Mouse (Mus musculus) ovary, postnatal 36 days (tissue): ENCODE results near the gene Fscn3.

Experiments used
- DNase-seq: peaks from one replicate; pipeline ENCODE4 v3.0.0; 2022; ENCODE audit warnings: low spot score, mixed read lengths

The Fscn3 gene

GRCm38 (mm10) chr6:28427096-28427839 is at the start of gene Fscn3:
Gene Fscn3, plus strand, starts transcription at chr6:28427789.
- DNase-seq = no peak

GRCm38 (mm10) chr6:28381983-28382382 is 45.6 kb upstream of the Fscn3 start:
- no peak for DNase-seq

GRCm38 (mm10) chr6:28385169-28385568 is 42.4 kb upstream of the Fscn3 start:
- no peak for DNase-seq

- no peak for DNase-seq
Observed at GRCm38 (mm10) chr6:28389038-28389437, 38.6 kb upstream of the Fscn3 start.

- no peak for DNase-seq
Observed at GRCm38 (mm10) chr6:28396051-28396852, 31.3 kb upstream of the Fscn3 start.

GRCm38 (mm10) chr6:28396853-28397457 is 30.6 kb upstream of the Fscn3 start:
- DNase-seq = no peak

GRCm38 (mm10) chr6:28397681-28398203 is 29.8 kb upstream of the Fscn3 start, which contains the start of gene Zfp800:
Gene Zfp800, minus strand, starts transcription at chr6:28398005.
- peak; percentile 18 for DNase-seq

- DNase-seq = no peak
Observed at GRCm38 (mm10) chr6:28398726-28399125, 28.9 kb upstream of the Fscn3 start.

- no peak for DNase-seq
Observed at GRCm38 (mm10) chr6:28399791-28400190, 27.8 kb upstream of the Fscn3 start.

GRCm38 (mm10) chr6:28410053-28410452 is 17.5 kb upstream of the Fscn3 start:
- no peak for DNase-seq

GRCm38 (mm10) chr6:28411236-28411635 is 16.4 kb upstream of the Fscn3 start:
- no peak for DNase-seq

- no peak for DNase-seq
Observed at GRCm38 (mm10) chr6:28416981-28417380, 10.6 kb upstream of the Fscn3 start.

- DNase-seq = peak; percentile 83
Observed at GRCm38 (mm10) chr6:28418449-28418848, 9.1 kb upstream of the Fscn3 start.

- no peak for DNase-seq
Observed at GRCm38 (mm10) chr6:28419673-28420072, 7.9 kb upstream of the Fscn3 start.

GRCm38 (mm10) chr6:28420361-28420760 is 7.2 kb upstream of the Fscn3 start:
- no peak for DNase-seq

GRCm38 (mm10) chr6:28420865-28421264 is 6.7 kb upstream of the Fscn3 start:
- DNase-seq = no peak

GRCm38 (mm10) chr6:28421469-28422000 is 6.1 kb upstream of the Fscn3 start:
- peak; percentile 95 for DNase-seq

GRCm38 (mm10) chr6:28422651-28423290 is 4.8 kb upstream of the Fscn3 start:
- DNase-seq = no peak

- DNase-seq = peak; percentile 96
Observed at GRCm38 (mm10) chr6:28423313-28423712, 4.3 kb upstream of the Fscn3 start, which contains the start of gene Arf5. Gene Arf5, plus strand, starts transcription at chr6:28423560.

GRCm38 (mm10) chr6:28423767-28424695 is 3.6 kb upstream of the Fscn3 start:
- DNase-seq = peak; percentile 63
